Mouse (Mus musculus): Measurements from ENCODE around the gene Rgl2.

Rgl2 gene

DNA sequence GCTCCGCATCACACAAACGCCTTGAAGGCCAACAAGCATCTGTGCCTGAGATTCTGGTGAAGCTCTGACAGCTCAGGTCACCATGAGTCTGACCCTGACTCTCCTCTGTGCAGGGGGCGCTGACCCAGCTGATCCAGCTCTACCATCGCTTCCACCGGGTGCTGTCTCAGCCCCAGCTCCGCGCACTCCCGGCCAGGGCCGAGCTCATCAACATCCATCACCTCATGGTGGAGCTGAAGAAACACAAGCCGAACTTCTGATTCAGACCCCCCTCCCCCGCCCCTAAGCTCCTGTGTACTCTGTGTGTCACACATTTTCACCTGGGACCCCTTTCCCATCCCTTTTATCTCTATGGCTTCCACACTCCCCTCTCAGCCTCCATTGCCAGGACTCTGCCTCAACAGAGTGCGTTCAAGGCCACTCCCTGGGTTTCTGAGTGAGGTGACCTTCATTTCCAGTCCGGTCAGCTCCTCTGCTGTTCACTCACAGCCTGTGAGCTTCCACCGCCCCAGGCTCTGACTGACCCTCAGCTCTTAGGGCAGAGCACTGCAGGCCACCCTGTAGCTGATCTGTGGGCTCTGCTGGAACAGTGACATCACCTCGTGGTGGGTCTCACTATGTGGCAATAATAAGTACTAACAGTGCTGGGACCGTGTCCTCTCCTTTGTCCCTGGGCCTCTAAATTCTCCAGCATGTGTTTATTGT, 36.7 kb downstream of the Rgl2 start:
- Histone ChIP-seq H3K36me3 (ENCODE audit: insufficient read depth, low read length) (peaks cover 55% of the 10 kb centered on the region), H3K9me3 (ENCODE audit: low read length) (no peaks in the 10 kb centered on the region), H3K4me3 (replicated peaks; ENCODE audit: low read length) (no peak overlapping the region), H3K27me3 (ENCODE audit: insufficient read depth, low read length) (no peaks in the 10 kb centered on the region), H3K4me1 (replicated peaks; ENCODE audit: low read depth, low read length) (peaks cover 17% of the 10 kb centered on the region)
- TF ChIP-seq CTCF (conservative IDR thresholded peaks at IDR 0.05; ENCODE audit: low read length) (no peak), POU5F1 (IDR thresholded peaks at IDR 0.05; ENCODE audit: borderline replicate concordance, low read length) (no peak), NANOG (IDR thresholded peaks at IDR 0.05; ENCODE audit: borderline replicate concordance, low read length) (no peak)

- Histone ChIP-seq H3K4me1 (replicated peaks; ENCODE audit: low read depth, low read length) (peaks cover 17% of the 10 kb centered on the region), H3K27me3 (ENCODE audit: insufficient read depth, low read length) (no peaks in the 10 kb centered on the region), H3K9me3 (ENCODE audit: low read length) (no peaks in the 10 kb centered on the region), H3K4me3 (replicated peaks; ENCODE audit: low read length) (no peak overlapping the region), H3K36me3 (ENCODE audit: insufficient read depth, low read length) (peaks cover 30% of the 10 kb centered on the region)
- no peak for TF ChIP-seq NANOG (IDR thresholded peaks at IDR 0.05; ENCODE audit: borderline replicate concordance, low read length)
- TF ChIP-seq POU5F1 (IDR thresholded peaks at IDR 0.05; ENCODE audit: borderline replicate concordance, low read length), result no peak
- peak; percentile 83 for TF ChIP-seq CTCF (conservative IDR thresholded peaks at IDR 0.05; ENCODE audit: low read length)
These were observed 39.1 kb downstream of the Rgl2 start for GRCm38 (mm10) chr17:33968489-33968888.

DNA sequence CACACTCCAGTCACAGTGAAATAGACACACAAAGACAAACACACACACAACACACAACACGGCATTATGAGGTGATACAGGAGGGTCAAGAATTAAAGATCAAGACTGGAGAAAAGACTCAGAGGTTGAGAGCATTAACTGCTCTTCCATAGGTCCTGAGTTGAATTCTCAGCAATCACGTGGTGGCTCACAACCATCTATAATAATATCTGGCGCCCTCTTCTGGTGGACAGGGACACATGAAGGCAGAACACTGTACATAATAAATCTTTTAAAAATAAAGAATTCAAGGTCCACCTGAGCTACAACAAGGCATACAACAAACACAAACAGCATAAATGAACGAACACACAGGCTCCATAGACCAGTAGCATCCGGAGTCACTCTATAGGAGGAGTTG, 39.6 kb downstream of the Rgl2 start:
- TF ChIP-seq CTCF (conservative IDR thresholded peaks at IDR 0.05; ENCODE audit: low read length) (peak; percentile 42), POU5F1 (IDR thresholded peaks at IDR 0.05; ENCODE audit: borderline replicate concordance, low read length) (no peak)
- Histone ChIP-seq H3K27me3 (ENCODE audit: insufficient read depth, low read length) (no peaks in the 10 kb centered on the region), H3K4me3 (replicated peaks; ENCODE audit: low read length) (no peak overlapping the region), H3K4me1 (replicated peaks; ENCODE audit: low read depth, low read length) (peaks cover 17% of the 10 kb centered on the region), H3K9me3 (ENCODE audit: low read length) (no peaks in the 10 kb centered on the region), H3K36me3 (ENCODE audit: insufficient read depth, low read length) (peaks cover 26% of the 10 kb centered on the region)

GRCm38 (mm10) chr17:33969394-33969793, 40.1 kb downstream of the Rgl2 start:
- Histone ChIP-seq H3K4me1 (replicated peaks; ENCODE audit: low read depth, low read length) (peaks cover 17% of the 10 kb centered on the region), H3K4me3 (replicated peaks; ENCODE audit: low read length) (no peak overlapping the region), H3K9me3 (ENCODE audit: low read length) (no peaks in the 10 kb centered on the region), H3K36me3 (ENCODE audit: insufficient read depth, low read length) (peaks cover 23% of the 10 kb centered on the region), H3K27me3 (ENCODE audit: insufficient read depth, low read length) (0 out of 2 replicates have a peak, but pooled peaks cover 4% of the 10 kb centered on the region)
- TF ChIP-seq POU5F1 (IDR thresholded peaks at IDR 0.05; ENCODE audit: borderline replicate concordance, low read length), result no peak
- no peak for TF ChIP-seq NANOG (IDR thresholded peaks at IDR 0.05; ENCODE audit: borderline replicate concordance, low read length)
- peak; percentile 82 for TF ChIP-seq CTCF (conservative IDR thresholded peaks at IDR 0.05; ENCODE audit: low read length)

GRCm38 (mm10) chr17:33972691-33973090, 43.3 kb downstream of the Rgl2 start:
- Histone ChIP-seq H3K9me3 (ENCODE audit: low read length) (no peaks in the 10 kb centered on the region), H3K4me3 (replicated peaks; ENCODE audit: low read length) (no peak overlapping the region), H3K27me3 (ENCODE audit: insufficient read depth, low read length) (peaks cover 16% of the 10 kb centered on the region), H3K4me1 (replicated peaks; ENCODE audit: low read depth, low read length) (peaks cover 18% of the 10 kb centered on the region), H3K36me3 (ENCODE audit: insufficient read depth, low read length) (no peaks in the 10 kb centered on the region)
- no peak for TF ChIP-seq NANOG (IDR thresholded peaks at IDR 0.05; ENCODE audit: borderline replicate concordance, low read length)
- TF ChIP-seq CTCF (conservative IDR thresholded peaks at IDR 0.05; ENCODE audit: low read length), result no peak
- TF ChIP-seq POU5F1 (IDR thresholded peaks at IDR 0.05; ENCODE audit: borderline replicate concordance, low read length), result no peak

DNA sequence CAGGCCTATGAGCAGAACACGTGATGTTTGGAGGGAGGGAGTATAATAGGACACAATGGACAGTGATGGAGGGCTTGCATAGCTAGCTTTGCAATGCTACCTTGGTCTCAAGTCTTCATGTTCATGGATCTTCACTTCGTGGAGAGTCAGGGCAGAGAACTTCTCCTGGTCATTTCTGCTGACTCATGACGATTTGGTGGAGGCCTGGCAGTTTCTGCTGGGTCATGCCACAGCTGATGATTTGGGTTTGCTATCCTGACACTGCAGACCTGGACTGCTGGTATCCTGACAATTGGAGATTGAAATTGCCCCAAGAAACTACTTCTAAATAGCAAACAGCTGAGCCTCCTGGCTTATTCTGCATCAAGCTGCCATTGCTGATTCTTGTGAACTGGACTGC, 44.2 kb downstream of the Rgl2 start:
- peaks cover 25% of the 10 kb centered on the region for H3K27me3 ChIP-seq (ENCODE audit: insufficient read depth, low read length)
- H3K9me3 ChIP-seq (ENCODE audit: low read length), result no peaks in the 10 kb centered on the region
- no peak overlapping the region for H3K4me3 ChIP-seq (replicated peaks; ENCODE audit: low read length)
- no peaks in the 10 kb centered on the region for H3K36me3 ChIP-seq (ENCODE audit: insufficient read depth, low read length)
- H3K4me1 ChIP-seq (replicated peaks; ENCODE audit: low read depth, low read length), result peaks cover 19% of the 10 kb centered on the region
- TF ChIP-seq POU5F1 (IDR thresholded peaks at IDR 0.05; ENCODE audit: borderline replicate concordance, low read length) (no peak), CTCF (conservative IDR thresholded peaks at IDR 0.05; ENCODE audit: low read length) (no peak), NANOG (IDR thresholded peaks at IDR 0.05; ENCODE audit: borderline replicate concordance, low read length) (no peak)

GRCm38 (mm10) chr17:33977861-33978557, 48.7 kb downstream of the Rgl2 start:
- Histone ChIP-seq H3K36me3 (ENCODE audit: insufficient read depth, low read length) (no peaks in the 10 kb centered on the region), H3K4me3 (replicated peaks; ENCODE audit: low read length) (peak overlapping the region; percentile 82), H3K27me3 (ENCODE audit: insufficient read depth, low read length) (peaks cover 33% of the 10 kb centered on the region), H3K4me1 (replicated peaks; ENCODE audit: low read depth, low read length) (peaks cover 50% of the 10 kb centered on the region), H3K9me3 (ENCODE audit: low read length) (no peaks in the 10 kb centered on the region)
- TF ChIP-seq NANOG (IDR thresholded peaks at IDR 0.05; ENCODE audit: borderline replicate concordance, low read length) (no peak), CTCF (conservative IDR thresholded peaks at IDR 0.05; ENCODE audit: low read length) (no peak), POU5F1 (IDR thresholded peaks at IDR 0.05; ENCODE audit: borderline replicate concordance, low read length) (no peak)

DNA sequence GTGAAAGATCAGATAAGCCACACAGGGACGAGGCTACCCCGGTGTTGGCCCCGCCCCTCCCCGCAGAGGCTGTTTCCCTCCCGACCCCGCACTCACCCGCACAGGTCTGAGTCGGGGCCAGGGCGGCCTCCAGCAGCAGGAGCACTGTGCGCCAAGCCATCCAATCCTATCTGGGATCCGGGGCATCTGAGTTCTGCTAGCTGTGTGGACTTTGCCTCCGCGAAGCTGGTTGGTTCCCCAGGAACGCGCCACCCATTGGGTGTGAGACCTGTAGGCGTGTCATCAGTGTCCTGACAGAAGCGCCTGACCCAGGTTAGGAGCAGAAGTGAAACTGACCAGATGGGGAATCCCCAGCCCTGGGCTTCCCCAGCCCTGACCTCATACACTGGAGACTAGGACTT, 49.3 kb downstream of the Rgl2 start:
- Histone ChIP-seq H3K27me3 (ENCODE audit: insufficient read depth, low read length) (peaks cover 33% of the 10 kb centered on the region), H3K4me3 (replicated peaks; ENCODE audit: low read length) (peak overlapping the region; percentile 82), H3K9me3 (ENCODE audit: low read length) (no peaks in the 10 kb centered on the region), H3K36me3 (ENCODE audit: insufficient read depth, low read length) (no peaks in the 10 kb centered on the region), H3K4me1 (replicated peaks; ENCODE audit: low read depth, low read length) (peaks cover 50% of the 10 kb centered on the region)
- TF ChIP-seq CTCF (conservative IDR thresholded peaks at IDR 0.05; ENCODE audit: low read length), result no peak
- no peak for TF ChIP-seq NANOG (IDR thresholded peaks at IDR 0.05; ENCODE audit: borderline replicate concordance, low read length)
- TF ChIP-seq POU5F1 (IDR thresholded peaks at IDR 0.05; ENCODE audit: borderline replicate concordance, low read length), result no peak
